Mouse (Mus musculus) thymus, adult 2 months (tissue): ENCODE data around the gene Pp2d1.

Experiments used
- CTCF ChIP-seq: fragments of 200-500 bp; IDR thresholded peaks from 2 replicates; pipeline ENCODE4 v1.5.1; 2012; ENCODE audit warnings: mild to moderate bottlenecking, control low read depth, low read length, moderate library complexity, borderline replicate concordance; ENCODE audit not compliant: control insufficient read depth, poor library complexity, insufficient read depth; ENCODE audit errors: extremely low read depth
- POLR2A ChIP-seq: fragments of 200-500 bp; IDR thresholded peaks from 2 replicates; pipeline ENCODE4 v1.6.1; 2012; ENCODE audit warnings: mild to moderate bottlenecking, low read length, control low read depth, moderate library complexity; ENCODE audit not compliant: control insufficient read depth, poor library complexity, insufficient read depth; ENCODE audit errors: extremely low read depth

DNA sequence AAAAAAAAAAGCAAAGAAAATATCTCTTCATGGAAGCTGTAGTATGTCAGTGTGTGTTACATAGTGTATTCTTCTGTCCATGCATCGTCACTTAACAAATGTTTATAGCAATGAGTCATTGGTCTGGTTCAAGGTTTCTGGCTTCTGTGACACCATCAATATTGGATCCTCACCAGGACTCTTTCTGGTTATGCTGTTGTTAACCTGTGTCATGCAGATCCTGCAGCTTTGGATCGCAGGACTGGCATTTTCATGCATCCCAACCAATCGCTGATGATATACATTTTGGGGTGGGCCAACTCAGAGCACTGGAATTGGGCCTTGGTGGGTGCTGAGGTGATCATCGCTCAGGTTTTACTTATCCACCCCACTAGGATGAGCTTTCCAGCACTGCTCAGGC, 3.3 kb upstream of the Pp2d1 start:
- TF ChIP-seq CTCF (no peak), POLR2A (no peak)
